ENCODE assay signal across 15 mouse cellular contexts in the genomic region with DNA sequence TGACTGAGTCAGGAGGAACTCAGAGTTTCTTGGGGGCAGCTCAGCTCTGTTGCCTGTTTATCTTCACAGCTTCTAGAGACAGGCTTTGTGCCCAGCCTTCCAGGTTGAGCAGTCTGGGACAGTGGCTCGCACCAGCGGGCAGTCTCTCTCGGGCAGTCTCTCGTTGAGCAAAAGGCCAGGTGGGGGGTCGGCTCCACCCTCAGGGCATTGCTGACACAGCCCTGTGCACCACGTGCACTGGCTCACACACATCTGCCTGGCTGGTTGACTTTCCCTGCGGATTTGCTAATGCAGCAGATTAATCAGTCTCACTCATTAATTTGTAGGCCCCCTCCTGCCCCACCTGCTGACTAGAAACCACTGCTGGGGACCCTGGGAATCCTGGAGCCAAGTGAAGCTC. TPM values are rescaled to one million over a fixed set of nuclear protein-coding genes. Genes with fewer than 3 reads are reported as not detected.
DNase-seq lines count a peak whose midpoint lies in the region; ATAC-seq lines count a peak whose summit lies in the region.
"Had no signal": no experiment of that assay in that cellular context is flagged by ENCODE, and none has a peak within 500 bp of the region (broad histone marks: within the 10 kb centered on the region; RNA-seq: fewer than 3 reads in every experiment).

No protein-coding gene starts in this region.

- intact Hi-C loops in left cerebral cortex, postnatal 36 days (cut with DNase I), result no loop called here

- peaks cover 16% of the 10 kb centered on the region for H3K27me3 ChIP-seq in forebrain, embryonic 11.5 days (ENCODE audit: control insufficient read depth, insufficient read depth, low read length)
- H3K27me3 ChIP-seq in forebrain, embryonic 16.5 days (replicated peaks; ENCODE audit: control insufficient read depth, insufficient read depth, low read length), result peaks cover 13% of the 10 kb centered on the region
- no peaks in the 10 kb centered on the region for H3K27me3 ChIP-seq in hindbrain, embryonic 14.5 days (ENCODE audit: control insufficient read depth, insufficient read depth, low read length)
- peaks cover 72% of the 10 kb centered on the region for H3K27me3 ChIP-seq in heart, embryonic 11.5 days (ENCODE audit: control insufficient read depth, insufficient read depth, low read length)

- no peaks in the 10 kb centered on the region for H3K36me3 ChIP-seq in forebrain, embryonic 11.5 days (ENCODE audit: control insufficient read depth, insufficient read depth, low read length)
- H3K36me3 ChIP-seq in forebrain, embryonic 16.5 days (ENCODE audit: control insufficient read depth, insufficient read depth), result no peaks in the 10 kb centered on the region
- H3K36me3 ChIP-seq in hindbrain, embryonic 14.5 days (replicated peaks; ENCODE audit: control insufficient read depth, insufficient read depth), result no peaks in the 10 kb centered on the region
- no peaks in the 10 kb centered on the region for H3K36me3 ChIP-seq in heart, embryonic 11.5 days (ENCODE audit: control insufficient read depth, insufficient read depth, low read length)
- H3K36me3 ChIP-seq: heart, embryonic 13.5 days; limb, embryonic 12.5 days had no signal

- no peak overlapping the region for H3K9ac ChIP-seq in forebrain, embryonic 11.5 days (ENCODE audit: low read length)
- no peak overlapping the region for H3K9ac ChIP-seq in forebrain, embryonic 16.5 days (replicated peaks; ENCODE audit: low read depth, low read length)
- no peak overlapping the region for H3K9ac ChIP-seq in hindbrain, embryonic 14.5 days
- H3K9ac ChIP-seq in heart, embryonic 11.5 days (ENCODE audit: low read depth, low read length), result no peak overlapping the region
- H3K9ac ChIP-seq: heart, embryonic 13.5 days; limb, embryonic 12.5 days had no signal

- H3K4me1 ChIP-seq in forebrain, embryonic 11.5 days (replicated peaks; ENCODE audit: control insufficient read depth, insufficient read depth, low read length), result peaks cover 35% of the 10 kb centered on the region
- peaks cover 33% of the 10 kb centered on the region for H3K4me1 ChIP-seq in forebrain, embryonic 16.5 days (replicated peaks; ENCODE audit: control insufficient read depth, insufficient read depth, low read length)
- peaks cover 40% of the 10 kb centered on the region for H3K4me1 ChIP-seq in hindbrain, embryonic 14.5 days (replicated peaks; ENCODE audit: control insufficient read depth, insufficient read depth, low read length)
- H3K4me1 ChIP-seq in heart, embryonic 11.5 days (ENCODE audit: control insufficient read depth, insufficient read depth, low read length), result 0 out of 2 replicates have a peak, but pooled peaks cover 4% of the 10 kb centered on the region

- no peaks in the 10 kb centered on the region for H3K9me3 ChIP-seq in forebrain, embryonic 11.5 days (ENCODE audit: control insufficient read depth, low read length)
- H3K9me3 ChIP-seq in forebrain, embryonic 16.5 days (ENCODE audit: control insufficient read depth, low read length), result no peaks in the 10 kb centered on the region
- H3K9me3 ChIP-seq in hindbrain, embryonic 14.5 days (ENCODE audit: control insufficient read depth, low read length), result no peaks in the 10 kb centered on the region
- no peaks in the 10 kb centered on the region for H3K9me3 ChIP-seq in heart, embryonic 11.5 days (replicated peaks; ENCODE audit: control insufficient read depth, low read length)
- H3K9me3 ChIP-seq: heart, embryonic 13.5 days; limb, embryonic 12.5 days had no signal

- WGBS in forebrain, embryonic 11.5 days, result under 1% methylated on average over 7 of the region's 7 CpGs
- WGBS in forebrain, embryonic 16.5 days, result 3% methylated on average over 7 of the region's 7 CpGs
- WGBS in hindbrain, embryonic 14.5 days, result 1% methylated on average over 7 of the region's 7 CpGs
- 1% methylated on average over 7 of the region's 7 CpGs for WGBS in heart, embryonic 11.5 days (ENCODE audit: insufficient replicate concordance)

- H3K27ac ChIP-seq in forebrain, embryonic 11.5 days (ENCODE audit: low read depth, low read length), result 0 out of 2 replicates have a peak overlapping the region, but pooled peaks have one; percentile 12
- no peak overlapping the region for H3K27ac ChIP-seq in forebrain, embryonic 16.5 days (ENCODE audit: low read length)
- H3K27ac ChIP-seq in hindbrain, embryonic 14.5 days, result no peak overlapping the region
- no peak overlapping the region for H3K27ac ChIP-seq in heart, embryonic 11.5 days (ENCODE audit: low read depth, low read length)
- H3K27ac ChIP-seq: heart, embryonic 13.5 days; limb, embryonic 12.5 days had no signal

- no peak overlapping the region for H3K4me2 ChIP-seq in forebrain, embryonic 11.5 days (ENCODE audit: low read depth, low read length, severe bottlenecking)
- no peak overlapping the region for H3K4me2 ChIP-seq in forebrain, embryonic 16.5 days (ENCODE audit: low read length)
- H3K4me2 ChIP-seq in hindbrain, embryonic 14.5 days (replicated peaks), result no peak overlapping the region
- H3K4me2 ChIP-seq in heart, embryonic 11.5 days, result no peak overlapping the region
- H3K4me2 ChIP-seq: heart, embryonic 13.5 days; limb, embryonic 12.5 days had no signal

- ATAC-seq in forebrain, embryonic 11.5 days (replicated peaks; ENCODE audit: low FRiP score), result no peak
- ATAC-seq in forebrain, embryonic 16.5 days, result no peak
- ATAC-seq in hindbrain, embryonic 14.5 days (ENCODE audit: low FRiP score), result peak; percentile 36; the same call in 1 of the 2 replicates
- ATAC-seq in heart, embryonic 11.5 days (replicated peaks; ENCODE audit: insufficient number of reproducible peaks, low FRiP score, low TSS enrichment), result no peak
- ATAC-seq: activated CD4-positive, CD25-positive, alpha-beta regulatory T cell, adult 4 months had no signal

- H3K4me3 ChIP-seq in forebrain, embryonic 11.5 days (ENCODE audit: low read depth, low read length), result no peak overlapping the region
- no peak overlapping the region for H3K4me3 ChIP-seq in forebrain, embryonic 16.5 days (replicated peaks; ENCODE audit: low read length)
- H3K4me3 ChIP-seq in hindbrain, embryonic 14.5 days (replicated peaks; ENCODE audit: low read length), result no peak overlapping the region
- H3K4me3 ChIP-seq in heart, embryonic 11.5 days (ENCODE audit: low read depth, low read length), result no peak overlapping the region
- H3K4me3 ChIP-seq: heart, embryonic 13.5 days; limb, embryonic 12.5 days had no signal

- DNase-seq in forebrain, embryonic 11.5 days (ENCODE audit: low spot score), result peak; percentile 69
- DNase-seq in adrenal gland, postnatal 36 days, result peak; percentile 21 to 27
- no peak for DNase-seq in hindbrain, embryonic 14.5 days (ENCODE audit: low spot score)
- DNase-seq in kidney, postnatal 4 days, result peak; percentile 63 to 74
- DNase-seq in cerebellum, adult 9-10 months, result no peak
- DNase-seq in left cerebral cortex, postnatal 36 days (ENCODE audit: low spot score in 2 of 2), result no peak
- DNase-seq: cerebellum, postnatal 25 days; lung, postnatal 4 days; thymus, postnatal 36 days had no signal

RNA-seq across cellular contexts. Expression of a gene that starts 1.4 kb away (rescaled TPM):
- 18.7 and 19.3 TPM in 2 replicates for polyA plus RNA-seq in forebrain, embryonic 11.5 days (2014; fragmentation: Nextera tagmentation; extraction: Ambion mirVana)
- polyA plus RNA-seq in forebrain, embryonic 16.5 days (2015; fragmentation: Nextera tagmentation; extraction: Ambion mirVana), result 6.9 and 9.9 TPM in 2 replicates
- 10 to 100 TPM in 1 of 2 experiments, 1 to 10 TPM in 1; 5.1 to 20.0 TPM for total RNA-seq in adrenal gland, postnatal 36 days (2021)
- polyA plus RNA-seq in hindbrain, embryonic 14.5 days (2014; fragmentation: Nextera tagmentation; extraction: Ambion mirVana), result 50.6 and 59.1 TPM in 2 replicates
- 0.28 and 0.70 TPM in 2 replicates for polyA plus RNA-seq in heart, embryonic 11.5 days (2014; fragmentation: Nextera tagmentation; extraction: Ambion mirVana)
- 10 to 100 TPM; 36.3 to 45.4 TPM for total RNA-seq in left cerebral cortex, postnatal 36 days (2021)
- total RNA-seq: CH12.LX had no signal
- polyA plus RNA-seq: activated CD4-positive, CD25-positive, alpha-beta regulatory T cell, adult 4 months had no signal

RNA-seq across cellular contexts. Expression of a gene that starts 55.6 kb away (rescaled TPM):
- 0.16 and 0.23 TPM in 2 replicates for polyA plus RNA-seq in forebrain, embryonic 11.5 days (2014; fragmentation: Nextera tagmentation; extraction: Ambion mirVana)
- polyA plus RNA-seq in forebrain, embryonic 16.5 days (2015; fragmentation: Nextera tagmentation; extraction: Ambion mirVana), result 0.13 and 0.15 TPM in 2 replicates
- total RNA-seq in adrenal gland, postnatal 36 days (2021), result 1 to 10 TPM; 1.7 to 4.3 TPM
- polyA plus RNA-seq in hindbrain, embryonic 14.5 days (2014; fragmentation: Nextera tagmentation; extraction: Ambion mirVana), result 0.33 and 0.74 TPM in 2 replicates
- polyA plus RNA-seq in heart, embryonic 11.5 days (2014; fragmentation: Nextera tagmentation; extraction: Ambion mirVana), result 0.17 and 0.30 TPM in 2 replicates
- 1 to 10 TPM; 1.3 to 2.1 TPM for total RNA-seq in left cerebral cortex, postnatal 36 days (2021)

Comparison
In these comparisons a context has a peak if more than half of its experiments do, and no peak if none do; other contexts are left out.
1. DNase-seq: peak in forebrain, embryonic 11.5 days (single experiment), adrenal gland, postnatal 36 days (2 of 2) and kidney, postnatal 4 days (2 of 2); none in hindbrain, embryonic 14.5 days (single experiment), cerebellum, adult 9-10 months (single experiment) and left cerebral cortex, postnatal 36 days (0 of 2).